Mouse (Mus musculus) cerebellum, postnatal 10 days (tissue): ENCODE data around the gene 2010111I01Rik.
"Not testable (repeated sequence)": the region's sequence is repeated elsewhere in the genome, so short reads cannot be mapped to it uniquely, and the experiment has no call there.

Experiments
- DNase-seq, 2 experiments: peaks; one replicate each; pipeline ENCODE4 v3.0.0; 2021; ENCODE audit warnings: mixed read lengths in 2 of 2

Gene 2010111I01Rik

GRCm38 (mm10) chr13:63297933-63298332, 333.2 kb downstream of the 2010111I01Rik start:
- no peak for DNase-seq

DNA sequence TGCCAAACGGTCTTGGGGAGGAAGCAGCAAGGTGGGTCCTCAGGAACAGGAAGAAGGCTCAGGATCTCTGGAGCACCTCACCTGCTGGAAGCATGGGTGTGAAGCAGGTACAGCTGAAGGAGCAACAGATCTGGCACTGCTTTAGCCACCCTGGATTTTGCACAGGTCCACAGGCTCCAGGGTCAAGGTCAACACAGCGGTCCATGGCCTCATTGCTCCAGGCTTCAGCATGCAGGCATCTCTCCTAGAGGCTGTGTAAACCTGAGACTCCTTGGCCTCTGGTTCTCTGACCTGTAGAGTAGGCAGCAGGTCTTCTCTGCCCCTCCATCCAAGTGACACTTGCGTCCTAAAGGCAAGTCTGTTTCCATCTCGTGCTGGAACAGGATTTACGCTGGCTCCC, 334.2 kb downstream of the 2010111I01Rik start:
- no peak for DNase-seq

DNA sequence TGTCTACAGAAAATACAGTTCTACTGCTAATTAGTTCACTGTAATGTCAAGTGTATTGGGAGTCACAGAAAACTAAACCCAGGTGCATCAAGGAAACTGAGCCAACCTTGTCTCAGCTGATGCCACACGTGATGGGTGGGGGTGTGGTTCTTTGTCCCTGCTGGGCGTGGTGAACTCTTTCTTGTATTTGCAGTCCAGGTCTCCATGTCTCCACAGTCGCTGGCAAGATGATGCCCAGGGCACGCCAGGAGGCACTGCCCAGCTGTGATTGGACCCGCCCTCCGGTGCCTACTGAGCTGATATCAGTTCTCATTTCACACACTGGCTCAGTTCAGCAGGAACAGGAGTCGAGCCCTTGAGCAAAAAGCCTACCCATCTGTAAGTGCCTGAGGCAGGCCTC, 336.2 kb downstream of the 2010111I01Rik start:
- no peak for DNase-seq

DNA sequence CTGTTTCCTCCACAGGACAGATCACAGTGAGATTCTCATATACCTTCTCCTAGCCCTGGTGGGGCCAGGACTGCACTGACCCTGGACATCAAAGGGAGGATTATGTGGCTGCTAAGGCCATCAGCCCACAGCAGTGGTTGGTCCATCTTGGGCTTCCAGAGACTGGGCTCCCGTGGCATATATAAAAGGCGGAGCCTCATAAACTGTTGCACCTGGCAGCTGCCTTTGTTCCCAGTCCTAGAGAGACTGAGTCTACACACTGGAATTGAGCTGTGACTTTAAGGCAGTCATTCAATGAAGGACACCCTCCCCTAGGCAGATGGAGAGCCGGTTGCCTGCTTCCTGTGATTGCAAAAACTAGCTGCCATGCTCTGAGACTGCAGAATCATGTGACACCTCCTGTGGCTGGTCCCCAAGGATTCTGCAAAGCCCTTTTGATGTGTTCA, 337.1 kb downstream of the 2010111I01Rik start:
- DNase-seq: no peak

GRCm38 (mm10) chr13:63302381-63302780, 337.7 kb downstream of the 2010111I01Rik start:
- DNase-seq: no peak

DNA sequence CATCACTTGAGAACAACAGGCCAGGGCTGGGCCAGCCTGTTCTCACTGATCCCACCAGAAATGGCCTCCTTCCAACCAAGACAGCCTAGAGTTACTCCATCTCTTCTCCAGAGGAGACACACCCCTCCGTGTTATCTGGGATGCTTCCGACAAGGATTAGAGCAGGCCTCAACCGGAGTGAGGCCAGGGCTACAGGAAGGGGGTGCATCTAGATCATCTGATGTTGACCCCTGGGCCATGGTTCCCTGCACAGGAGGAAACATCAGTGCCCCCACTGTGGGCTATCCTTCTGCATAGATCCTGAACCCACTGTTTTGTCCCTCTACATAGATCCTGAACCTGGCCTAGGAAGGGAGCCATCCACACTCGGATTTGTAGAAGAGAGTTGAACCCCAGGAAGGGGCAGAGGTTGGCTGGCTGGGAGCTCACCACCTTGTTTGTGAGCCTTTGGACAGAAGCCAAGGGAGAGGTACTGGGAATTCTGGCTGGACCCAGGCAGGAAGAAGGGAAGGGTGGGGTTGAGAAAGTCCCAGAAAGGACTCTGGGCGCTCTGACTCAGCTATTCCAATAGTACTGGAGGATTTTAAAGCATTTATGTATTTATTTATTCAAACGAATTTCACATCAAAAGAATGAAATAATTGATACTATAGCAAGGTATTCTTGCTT, 339.6 kb downstream of the 2010111I01Rik start:
- DNase-seq: no peak

- peak; percentile 46 to 52 for DNase-seq
These were observed 340.1 kb downstream of the 2010111I01Rik start for GRCm38 (mm10) chr13:63304799-63305159.

- peak; percentile 54 to 65 for DNase-seq
These were observed 340.7 kb downstream of the 2010111I01Rik start for GRCm38 (mm10) chr13:63305160-63306011.

DNA sequence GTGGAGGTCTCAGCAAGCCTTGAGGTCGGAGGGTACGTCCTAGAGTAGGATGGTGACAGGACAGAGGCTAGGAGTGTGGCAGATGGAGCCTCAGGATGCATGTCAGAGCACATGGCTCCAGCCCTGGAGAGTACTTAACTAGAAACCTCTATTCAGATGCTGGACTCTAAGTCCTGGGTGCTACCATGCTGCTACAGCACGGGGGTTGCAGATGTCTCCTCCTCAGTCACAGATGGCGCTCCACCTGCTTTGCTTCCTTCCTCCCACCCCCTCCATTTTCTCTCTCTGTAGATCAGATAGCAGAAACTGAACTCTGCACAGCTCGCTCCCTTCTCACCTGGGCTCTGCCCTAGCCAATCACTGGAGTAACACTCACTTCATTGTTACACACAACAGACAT, 342.1 kb downstream of the 2010111I01Rik start:
- peak; percentile 74 to 80 for DNase-seq

DNA sequence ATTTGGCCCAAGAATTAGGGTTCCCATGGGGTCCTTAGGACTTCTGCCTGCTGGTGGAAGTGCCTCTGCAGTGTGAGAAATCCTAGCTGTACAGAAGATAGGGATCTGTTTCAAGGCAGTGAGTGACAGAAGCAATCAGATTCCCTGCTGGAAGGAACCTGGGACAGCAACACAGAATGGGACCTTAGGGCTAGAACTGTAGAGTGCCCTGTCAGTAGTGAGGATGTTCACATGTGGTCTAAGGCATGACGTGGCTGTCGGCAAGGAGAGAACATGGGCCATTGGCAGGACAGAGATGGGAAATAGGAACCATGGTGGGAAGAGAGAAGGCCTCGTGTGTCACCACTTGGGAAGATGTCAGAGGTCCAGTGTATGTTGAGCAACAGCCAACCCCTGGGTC, 344.9 kb downstream of the 2010111I01Rik start:
- no peak for DNase-seq

DNA sequence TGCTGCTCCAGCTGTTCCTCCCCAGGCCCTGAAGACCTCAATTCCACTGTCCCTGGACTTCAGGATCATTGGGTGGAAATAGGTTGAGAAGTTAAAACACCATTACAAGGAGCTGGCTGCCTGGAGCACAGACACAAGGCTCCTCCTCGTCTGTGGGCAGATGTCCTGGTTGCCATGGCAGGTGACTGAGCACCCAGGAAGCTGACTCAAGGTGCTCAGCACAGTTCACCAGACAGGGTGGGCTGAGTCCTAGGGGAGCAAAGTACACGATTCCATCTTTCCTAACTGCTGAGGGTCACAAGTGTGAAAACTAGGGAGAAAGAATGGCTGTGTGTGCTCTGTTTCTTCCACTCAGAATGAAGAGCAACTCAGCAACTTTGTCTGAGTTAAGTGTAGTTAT, 346.5 kb downstream of the 2010111I01Rik start:
- no peak for DNase-seq

DNA sequence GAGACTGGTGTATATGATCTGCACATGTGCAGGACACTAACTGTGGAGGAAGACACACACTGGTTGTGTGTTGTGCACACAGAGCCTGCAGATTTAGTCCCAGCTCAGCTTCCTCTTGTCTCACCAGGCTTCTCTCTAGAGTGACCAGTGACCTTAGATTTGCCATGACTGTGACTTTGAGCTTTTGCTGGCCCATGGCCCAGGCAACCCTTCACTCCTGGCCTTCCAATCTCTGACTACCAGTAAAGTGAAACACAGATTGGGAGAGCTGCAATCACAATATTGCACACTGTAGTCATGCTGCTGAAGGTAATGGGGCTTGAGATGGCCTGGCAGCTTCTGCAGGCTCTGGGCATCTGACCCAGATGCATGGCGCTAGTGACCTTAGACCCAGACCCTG, 348.6 kb downstream of the 2010111I01Rik start:
- DNase-seq: no peak

- DNase-seq: no peak
These were observed 349.3 kb downstream of the 2010111I01Rik start for GRCm38 (mm10) chr13:63313748-63314607.

DNA sequence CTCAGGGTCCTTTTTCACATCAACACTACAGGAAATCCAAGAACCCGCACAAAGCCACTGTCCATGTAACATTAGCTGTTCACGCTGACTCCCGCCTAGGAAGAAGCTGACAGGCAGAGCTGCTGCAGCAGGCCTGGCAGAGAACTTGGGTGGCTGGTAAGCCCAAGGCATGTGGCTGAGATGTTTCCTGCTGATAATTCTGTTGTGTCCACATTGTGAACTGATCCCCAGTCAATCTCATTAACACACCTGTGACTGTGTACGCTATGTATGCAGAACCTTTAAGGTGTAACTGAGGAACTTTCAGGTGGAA, 349.9 kb downstream of the 2010111I01Rik start:
- no peak for DNase-seq

DNA sequence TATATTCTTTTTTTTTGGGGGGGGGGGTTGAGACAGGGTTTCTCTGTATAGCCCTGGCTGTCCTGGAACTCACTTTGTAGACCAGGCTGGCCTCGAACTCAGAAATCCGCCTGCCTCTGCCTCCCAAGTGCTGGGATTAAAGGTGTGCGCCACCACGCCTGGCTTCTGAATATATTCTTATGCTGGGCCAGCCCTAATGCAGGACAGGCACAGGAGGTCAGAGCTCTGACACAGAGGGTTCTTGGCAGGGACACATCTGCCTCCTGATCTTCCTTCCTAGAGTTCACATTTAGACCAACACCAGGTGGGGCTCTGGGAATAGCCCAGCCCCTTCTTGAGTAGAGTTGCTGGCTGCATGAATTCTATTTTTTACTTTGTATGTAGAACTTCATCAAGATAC, 350.4 kb downstream of the 2010111I01Rik start:
- DNase-seq: not testable (repeated sequence)

GRCm38 (mm10) chr13:63315777-63316176, 351.1 kb downstream of the 2010111I01Rik start:
- DNase-seq: no peak

GRCm38 (mm10) chr13:63316407-63316806, 351.7 kb downstream of the 2010111I01Rik start:
- no peak for DNase-seq

DNA sequence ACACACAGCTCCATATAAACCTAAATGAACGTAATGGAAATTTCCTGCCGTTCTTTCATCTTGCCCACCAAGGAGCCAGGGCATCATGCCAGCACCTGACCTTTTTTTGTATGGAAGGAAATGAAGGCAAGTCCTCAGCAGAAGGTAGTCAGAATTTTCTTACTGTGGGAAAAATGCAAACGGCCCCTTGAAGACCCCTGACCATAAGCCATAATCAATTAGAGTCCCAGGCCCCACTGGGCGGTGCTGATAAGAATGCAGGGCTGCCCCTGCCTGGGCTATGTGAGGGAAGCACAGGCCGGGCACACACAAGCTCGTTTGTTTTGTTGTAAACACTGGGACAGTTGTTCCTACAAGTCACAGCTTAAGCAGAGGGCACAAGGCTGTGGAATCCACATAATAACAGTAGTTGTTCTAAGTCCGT, 353.0 kb downstream of the 2010111I01Rik start:
- peak; percentile 47 to 50 for DNase-seq

DNA sequence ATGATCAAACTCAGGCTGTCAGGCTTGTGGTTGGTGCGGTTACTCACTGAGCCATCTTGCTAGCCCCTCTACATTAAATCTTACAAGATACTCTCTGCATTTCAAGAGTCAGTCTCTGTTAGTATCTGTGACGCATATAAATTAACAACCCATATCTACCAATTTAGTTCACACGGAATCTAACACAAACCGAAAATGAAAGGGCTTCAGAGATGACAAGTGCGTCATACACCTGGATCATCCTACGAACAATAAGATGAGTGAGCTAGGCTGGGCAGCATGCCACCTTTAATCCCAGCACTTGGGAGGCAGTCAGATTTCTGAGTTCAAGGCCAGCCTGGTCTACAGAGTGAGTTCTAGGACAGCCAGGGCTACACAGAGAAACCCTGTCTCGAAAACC, 355.1 kb downstream of the 2010111I01Rik start:
- no peak for DNase-seq

DNA sequence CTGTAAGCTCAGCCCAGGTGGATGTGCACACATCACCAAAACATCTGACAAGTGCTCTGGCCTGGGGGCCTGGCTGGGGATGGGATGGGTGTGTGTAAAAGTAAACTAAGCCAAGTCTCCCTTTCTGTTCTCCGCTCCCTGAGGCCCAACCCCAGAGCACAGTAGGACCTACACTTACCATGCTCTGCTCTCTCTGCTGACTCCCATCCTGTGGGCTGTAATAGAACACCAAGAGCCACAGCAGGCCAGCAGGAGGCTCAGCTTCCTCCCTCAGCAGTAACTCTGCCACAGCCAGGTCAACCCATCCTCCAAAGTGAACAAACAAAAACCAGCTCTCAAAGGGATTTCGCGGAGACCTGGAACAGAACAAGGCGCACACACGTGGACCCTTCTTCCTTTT, 357.0 kb downstream of the 2010111I01Rik start:
- DNase-seq: no peak

DNA sequence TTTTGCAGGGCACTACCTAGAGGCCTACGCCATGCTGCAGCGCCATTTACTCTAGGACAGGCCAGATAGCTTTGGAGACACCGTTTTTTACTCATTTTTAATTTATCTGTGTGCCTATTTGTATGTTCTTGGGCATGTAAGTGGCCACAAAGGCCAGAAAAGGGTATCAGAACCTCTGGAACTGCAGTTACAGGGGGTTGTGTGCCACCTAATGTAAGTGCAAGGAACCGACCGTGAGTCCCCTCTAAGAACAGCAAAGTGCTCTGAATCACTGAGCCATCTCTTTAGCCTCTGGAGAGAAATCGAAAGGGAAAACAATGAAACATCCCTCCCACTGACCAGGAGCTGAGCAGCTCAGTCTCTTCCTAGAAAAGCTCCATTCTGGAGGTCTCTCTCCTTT, 358.1 kb downstream of the 2010111I01Rik start:
- DNase-seq: no peak

DNA sequence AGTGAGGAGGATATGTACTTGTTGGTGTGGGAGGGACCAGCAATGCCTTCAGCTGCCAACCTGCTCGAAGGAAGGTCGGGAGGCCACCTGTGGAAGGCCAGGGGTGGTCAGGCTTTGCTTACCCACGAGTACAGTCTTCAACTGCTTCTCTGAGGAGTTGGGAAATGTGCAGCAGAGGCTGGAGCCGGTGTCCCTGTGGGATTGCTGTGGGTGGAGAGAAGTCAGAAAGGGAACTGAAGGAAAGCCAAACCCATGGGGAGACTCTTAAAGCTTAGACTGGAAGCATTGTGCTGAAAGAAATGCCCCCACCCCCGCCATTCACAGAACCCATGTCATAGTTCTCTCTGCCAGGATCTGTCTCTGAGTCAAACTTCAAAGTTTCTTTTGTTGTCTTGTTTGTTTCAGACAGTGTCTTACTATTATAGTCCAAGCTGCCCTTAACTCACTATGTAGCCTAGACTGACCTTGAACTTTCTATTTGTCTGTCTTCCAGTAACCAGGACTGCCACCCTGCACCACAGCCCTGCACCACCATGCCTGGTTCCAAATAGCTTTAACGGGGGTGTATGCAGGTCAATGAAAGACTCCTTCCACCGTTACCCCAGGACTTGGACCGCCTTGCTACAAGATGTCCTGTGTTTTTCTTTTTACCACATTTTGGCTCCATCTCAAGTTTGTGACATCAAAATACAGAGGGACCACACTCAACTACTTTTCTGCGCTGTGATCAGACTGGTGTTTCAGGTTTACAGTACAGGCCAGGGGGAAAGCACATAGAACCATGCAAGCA, 358.8 kb downstream of the 2010111I01Rik start:
- no peak for DNase-seq

GRCm38 (mm10) chr13:63324311-63324710, 359.6 kb downstream of the 2010111I01Rik start:
- no peak for DNase-seq
